Mouse (Mus musculus) gastrocnemius, adult 2 months (tissue): Measurements from ENCODE around the gene Mrgprb3. TPM values are rescaled to one million over a fixed set of nuclear protein-coding genes. Genes with fewer than 3 reads are reported as not detected.

Source experiments
- DNase-seq: peaks from one replicate; pipeline ENCODE4 v3.0.0; 2022
- H3K27ac ChIP-seq: fragments of 200-600 bp; 2 replicates; pipeline ENCODE4 v1.8.1; 2022; ENCODE audit warnings: mild to moderate bottlenecking
- H3K4me3 ChIP-seq: fragments of 200-600 bp; 2 replicates; pipeline ENCODE4 v1.8.1; 2022; ENCODE audit warnings: mild to moderate bottlenecking, moderate library complexity
- CTCF ChIP-seq: fragments of 200-600 bp; IDR thresholded peaks from 2 replicates; pipeline ENCODE4 v1.8.1; 2022; ENCODE audit warnings: antibody characterized with exemption, mild to moderate bottlenecking, moderate library complexity
- intact Hi-C: fragments of 180-260 bp; cut with DNase I; formaldehyde crosslinking; loops from one replicate; pipeline ENCODE4 v1.15.1; 2025
- long read RNA-seq, 2 experiments: library from polyadenylated mRNA; stranded (forward); transcript quantifications; one replicate each; pipeline ENCODE4 v2.0.0; 2021
- total RNA-seq, 2 experiments: library from RNA; stranded (reverse); gene quantifications; 2 replicates each; pipeline ENCODE4 v1.2.3; 2021

Gene Mrgprb3
- total RNA-seq = not detected
- long read RNA-seq, experiment 1 = 0 reads
- long read RNA-seq, experiment 2 = 0 reads

DNA sequence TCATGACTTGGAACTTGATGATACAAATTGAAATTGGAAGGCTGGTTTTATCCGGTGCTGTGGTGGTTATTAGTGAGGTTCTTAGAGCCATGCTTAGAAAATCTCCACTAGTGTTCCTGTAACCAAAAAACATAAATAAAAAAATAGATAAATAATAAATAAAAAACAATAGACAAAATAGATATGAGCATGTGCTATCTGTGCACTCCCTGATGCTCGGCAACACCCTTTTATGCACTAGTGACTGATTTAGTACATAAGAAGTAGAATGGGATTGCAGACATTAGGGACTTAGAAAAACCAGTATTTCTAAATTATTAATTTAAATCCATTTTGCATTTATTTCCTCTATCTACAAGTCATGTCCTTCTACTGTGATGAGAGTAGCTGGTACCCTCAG, at the start of gene Mrgprb3:
Gene Mrgprb3 (minus strand): TSS at position 101 of the 400 bp plus-strand sequence.
- Histone ChIP-seq H3K27ac (no peak within 1 kb of the TSS), H3K4me3 (no peak within 1 kb of the TSS)
- intact Hi-C loops = no loop called here
- DNase-seq = no peak
- no peak for TF ChIP-seq CTCF

Other genes with a start within 250 kb of the Mrgprb3 start
- gene Mrgprb1, start 187.5 kb downstream of the Mrgprb3 start, total RNA-seq = under 1 TPM; 0.20 to 0.25 TPM
- under 1 TPM in 1 of 2 experiments, not detected in 1; 0.11 TPM for gene Mrgprx2, start 144.5 kb downstream of the Mrgprb3 start, total RNA-seq
- under 1 TPM in 1 of 2 experiments, not detected in 1; 0.15 TPM for gene Mrgprb2, start 85.7 kb downstream of the Mrgprb3 start, total RNA-seq
- 1 to 10 TPM; 3.6 to 4.0 TPM for gene Zdhhc13, start 145.2 kb upstream of the Mrgprb3 start, total RNA-seq
- gene Csrp3, start 204.2 kb upstream of the Mrgprb3 start, total RNA-seq = 100 to 1,000 TPM in 1 of 2 experiments, 10 to 100 TPM in 1; 77.1 to 238 TPM
- gene E2f8, start 237.8 kb upstream of the Mrgprb3 start, total RNA-seq = not detected